Mouse (Mus musculus): ENCODE data around the gene Fbxo11. TPM values are rescaled to one million over a fixed set of nuclear protein-coding genes. Genes with fewer than 3 reads are reported as not detected.

Gene Fbxo11
- polyA plus RNA-seq (2014; fragmentation: Nextera tagmentation; extraction: Ambion mirVana) = 26.7 and 28.0 TPM in 2 replicates

GRCm38 (mm10) chr17:88065031-88065800 is at the start of gene Fbxo11:
Gene Fbxo11, minus strand, starts transcription at chr17:88065291.
- ATAC-seq (ENCODE audit: low FRiP score, low TSS enrichment) = peak; percentile 5
- 1% methylated on average over 44 of the region's 112 CpGs for WGBS
- peak within 1 kb of the TSS; percentile 75 for H3K4me2 ChIP-seq (replicated peaks; ENCODE audit: low read depth, low read length)

GRCm38 (mm10) chr17:88113883-88114229 is 48.8 kb upstream of the Fbxo11 start:
- H3K4me1 ChIP-seq (ENCODE audit: control insufficient read depth, insufficient read depth, low read length) = no peaks in the 10 kb centered on the region
- H3K9me3 ChIP-seq (ENCODE audit: control insufficient read depth, low read length) = peaks cover 3% of the 10 kb centered on the region; the same call in 1 of the 2 replicates
- no peak for ATAC-seq (ENCODE audit: low FRiP score, low TSS enrichment)
- 91% methylated on average over 10 of the region's 10 CpGs for WGBS
- no peaks in the 10 kb centered on the region for H3K27me3 ChIP-seq (ENCODE audit: control insufficient read depth, insufficient read depth, low read length)
- no peak overlapping the region for H3K27ac ChIP-seq (ENCODE audit: low read depth, low read length)
- no peak overlapping the region for H3K4me2 ChIP-seq (replicated peaks; ENCODE audit: low read depth, low read length)
- H3K36me3 ChIP-seq (ENCODE audit: control insufficient read depth, insufficient read depth, low read length) = no peaks in the 10 kb centered on the region
- H3K9ac ChIP-seq (ENCODE audit: low read depth, low read length) = no peak overlapping the region
- H3K4me3 ChIP-seq (ENCODE audit: low read length) = no peak overlapping the region

More at GRCm38 (mm10) chr17:88065031-88065800, at the start of gene Fbxo11:
- H3K27me3 ChIP-seq (ENCODE audit: control insufficient read depth, insufficient read depth, low read length) = no peaks in the 10 kb centered on the region
- peaks cover 8% of the 10 kb centered on the region; the same call in 1 of the 2 replicates for H3K4me1 ChIP-seq (ENCODE audit: control insufficient read depth, insufficient read depth, low read length)
- no peaks in the 10 kb centered on the region for H3K36me3 ChIP-seq (ENCODE audit: control insufficient read depth, insufficient read depth, low read length)
- H3K9ac ChIP-seq (ENCODE audit: low read depth, low read length) = peak within 1 kb of the TSS; percentile 100
- peak within 1 kb of the TSS; percentile 100 for H3K27ac ChIP-seq (ENCODE audit: low read depth, low read length)
- peak within 1 kb of the TSS; percentile 98 for H3K4me3 ChIP-seq (ENCODE audit: low read length)
- no peaks in the 10 kb centered on the region for H3K9me3 ChIP-seq (ENCODE audit: control insufficient read depth, low read length)

- WGBS = 84% methylated on average over 12 of the region's 12 CpGs
- no peak overlapping the region for H3K4me3 ChIP-seq (ENCODE audit: low read length)
Observed at GRCm38 (mm10) chr17:88113015-88113882, 48.2 kb upstream of the Fbxo11 start.

GRCm38 (mm10) chr17:88111865-88112645 is 47.0 kb upstream of the Fbxo11 start:
- Histone ChIP-seq H3K27me3 (ENCODE audit: control insufficient read depth, insufficient read depth, low read length) (no peaks in the 10 kb centered on the region), H3K9ac (ENCODE audit: low read depth, low read length) (no peak overlapping the region), H3K4me1 (ENCODE audit: control insufficient read depth, insufficient read depth, low read length) (no peaks in the 10 kb centered on the region), H3K27ac (ENCODE audit: low read depth, low read length) (no peak overlapping the region), H3K9me3 (ENCODE audit: control insufficient read depth, low read length) (peaks cover 3% of the 10 kb centered on the region; the same call in 1 of the 2 replicates), H3K4me3 (ENCODE audit: low read length) (no peak overlapping the region), H3K4me2 (replicated peaks; ENCODE audit: low read depth, low read length) (no peak overlapping the region), H3K36me3 (ENCODE audit: control insufficient read depth, insufficient read depth, low read length) (no peaks in the 10 kb centered on the region)
- no peak for ATAC-seq (ENCODE audit: low FRiP score, low TSS enrichment)
- WGBS = 50% methylated on average over 10 of the region's 10 CpGs

More at GRCm38 (mm10) chr17:88113015-88113882, 48.2 kb upstream of the Fbxo11 start:
- H3K9me3 ChIP-seq (ENCODE audit: control insufficient read depth, low read length) = peaks cover 3% of the 10 kb centered on the region; the same call in 1 of the 2 replicates
- ATAC-seq (ENCODE audit: low FRiP score, low TSS enrichment) = no peak
- no peak overlapping the region for H3K4me2 ChIP-seq (replicated peaks; ENCODE audit: low read depth, low read length)
- H3K4me1 ChIP-seq (ENCODE audit: control insufficient read depth, insufficient read depth, low read length) = no peaks in the 10 kb centered on the region
- H3K27me3 ChIP-seq (ENCODE audit: control insufficient read depth, insufficient read depth, low read length) = no peaks in the 10 kb centered on the region
- H3K9ac ChIP-seq (ENCODE audit: low read depth, low read length) = no peak overlapping the region
- no peaks in the 10 kb centered on the region for H3K36me3 ChIP-seq (ENCODE audit: control insufficient read depth, insufficient read depth, low read length)
- H3K27ac ChIP-seq (ENCODE audit: low read depth, low read length) = no peak overlapping the region

GRCm38 (mm10) chr17:88111081-88111796 is 46.1 kb upstream of the Fbxo11 start:
- H3K36me3 ChIP-seq (ENCODE audit: control insufficient read depth, insufficient read depth, low read length) = no peaks in the 10 kb centered on the region
- no peak overlapping the region for H3K4me2 ChIP-seq (replicated peaks; ENCODE audit: low read depth, low read length)
- H3K27ac ChIP-seq (ENCODE audit: low read depth, low read length) = 0 out of 2 replicates have a peak overlapping the region, but pooled peaks have one; percentile 17
- H3K4me1 ChIP-seq (ENCODE audit: control insufficient read depth, insufficient read depth, low read length) = no peaks in the 10 kb centered on the region
- 69% methylated on average over 12 of the region's 12 CpGs for WGBS
- H3K4me3 ChIP-seq (ENCODE audit: low read length) = no peak overlapping the region
- H3K9ac ChIP-seq (ENCODE audit: low read depth, low read length) = no peak overlapping the region
- H3K27me3 ChIP-seq (ENCODE audit: control insufficient read depth, insufficient read depth, low read length) = no peaks in the 10 kb centered on the region
- no peak for ATAC-seq (ENCODE audit: low FRiP score, low TSS enrichment)
- peaks cover 3% of the 10 kb centered on the region; the same call in 1 of the 2 replicates for H3K9me3 ChIP-seq (ENCODE audit: control insufficient read depth, low read length)

GRCm38 (mm10) chr17:88107708-88108107 is 42.6 kb upstream of the Fbxo11 start:
- Histone ChIP-seq H3K9me3 (ENCODE audit: control insufficient read depth, low read length) (peaks cover 3% of the 10 kb centered on the region; the same call in 1 of the 2 replicates), H3K27me3 (ENCODE audit: control insufficient read depth, insufficient read depth, low read length) (no peaks in the 10 kb centered on the region), H3K4me3 (ENCODE audit: low read length) (no peak overlapping the region), H3K27ac (ENCODE audit: low read depth, low read length) (no peak overlapping the region), H3K4me2 (replicated peaks; ENCODE audit: low read depth, low read length) (no peak overlapping the region), H3K36me3 (ENCODE audit: control insufficient read depth, insufficient read depth, low read length) (no peaks in the 10 kb centered on the region), H3K9ac (ENCODE audit: low read depth, low read length) (no peak overlapping the region), H3K4me1 (ENCODE audit: control insufficient read depth, insufficient read depth, low read length) (no peaks in the 10 kb centered on the region)
- ATAC-seq (ENCODE audit: low FRiP score, low TSS enrichment) = no peak
- 84% methylated on average over 4 of the region's 4 CpGs for WGBS

- H3K9me3 ChIP-seq (ENCODE audit: control insufficient read depth, low read length) = peaks cover 3% of the 10 kb centered on the region; the same call in 1 of the 2 replicates
- ATAC-seq (ENCODE audit: low FRiP score, low TSS enrichment) = no peak
- no peaks in the 10 kb centered on the region for H3K4me1 ChIP-seq (ENCODE audit: control insufficient read depth, insufficient read depth, low read length)
- H3K9ac ChIP-seq (ENCODE audit: low read depth, low read length) = no peak overlapping the region
- 90% methylated on average over 9 of the region's 9 CpGs for whole genome bisulfite sequencing
- H3K36me3 ChIP-seq (ENCODE audit: control insufficient read depth, insufficient read depth, low read length) = no peaks in the 10 kb centered on the region
- H3K27me3 ChIP-seq (ENCODE audit: control insufficient read depth, insufficient read depth, low read length) = no peaks in the 10 kb centered on the region
- H3K27ac ChIP-seq (ENCODE audit: low read depth, low read length) = no peak overlapping the region
- H3K4me2 ChIP-seq (replicated peaks; ENCODE audit: low read depth, low read length) = no peak overlapping the region
- no peak overlapping the region for H3K4me3 ChIP-seq (ENCODE audit: low read length)
Observed at GRCm38 (mm10) chr17:88106365-88106764, 41.3 kb upstream of the Fbxo11 start.

- no peaks in the 10 kb centered on the region for H3K4me1 ChIP-seq (ENCODE audit: control insufficient read depth, insufficient read depth, low read length)
- no peak overlapping the region for H3K4me2 ChIP-seq (replicated peaks; ENCODE audit: low read depth, low read length)
- H3K9ac ChIP-seq (ENCODE audit: low read depth, low read length) = no peak overlapping the region
- H3K27ac ChIP-seq (ENCODE audit: low read depth, low read length) = no peak overlapping the region
- no peaks in the 10 kb centered on the region for H3K36me3 ChIP-seq (ENCODE audit: control insufficient read depth, insufficient read depth, low read length)
- no peaks in the 10 kb centered on the region for H3K27me3 ChIP-seq (ENCODE audit: control insufficient read depth, insufficient read depth, low read length)
- 76% methylated on average over 7 of the region's 7 CpGs for WGBS
- H3K9me3 ChIP-seq (ENCODE audit: control insufficient read depth, low read length) = no peaks in the 10 kb centered on the region
- no peak overlapping the region for H3K4me3 ChIP-seq (ENCODE audit: low read length)
- no peak for ATAC-seq (ENCODE audit: low FRiP score, low TSS enrichment)
Observed at GRCm38 (mm10) chr17:88102597-88102996, 37.5 kb upstream of the Fbxo11 start.

All from kidney, embryonic 14.5 days (tissue).